8 mouse cellular contexts compared by ENCODE assay signal in the genomic region with DNA sequence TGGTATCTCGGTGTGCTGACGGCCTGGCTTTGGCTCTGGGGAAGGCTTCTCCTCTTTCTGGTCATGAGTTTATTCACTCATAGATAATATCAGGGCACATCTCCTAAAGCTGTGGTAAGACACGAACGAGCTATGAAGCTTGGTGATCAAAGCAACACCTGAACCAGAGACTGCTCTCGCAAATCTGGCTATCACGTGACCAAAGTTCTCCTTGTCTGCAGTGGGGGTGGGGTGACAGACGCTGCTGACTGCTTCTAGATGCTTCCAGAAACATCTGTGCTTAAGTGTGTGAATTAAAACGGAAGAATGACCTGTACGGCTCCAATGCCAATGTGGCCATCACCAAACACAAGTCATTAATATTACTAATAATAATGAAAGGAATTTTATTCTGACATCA. TPM values are rescaled to one million over a fixed set of nuclear protein-coding genes. Genes with fewer than 3 reads are reported as not detected.
"Had no signal": no experiment of that assay in that cellular context is flagged by ENCODE, and none has a peak within 500 bp of the region (broad histone marks: within the 10 kb centered on the region; RNA-seq: fewer than 3 reads in every experiment).

No protein-coding gene starts in this region.

- DNase-seq: kidney, adult 8-10 months; kidney, postnatal 25 days; liver; lung, adult 18-20 months; right cerebral cortex, postnatal 4 days; spleen, adult 18-20 months had no signal

RNA-seq across cellular contexts. Expression of a gene that starts 6.1 kb away (rescaled TPM):
- total RNA-seq: megakaryocyte-erythroid progenitor cell, adult 5-6 weeks; neutrophil, adult 5-6 weeks had no signal

RNA-seq across cellular contexts. Expression of a gene that starts 36.7 kb away (rescaled TPM):
- total RNA-seq: megakaryocyte-erythroid progenitor cell, adult 5-6 weeks; neutrophil, adult 5-6 weeks had no signal
